Mouse (Mus musculus) right cerebral cortex, postnatal 36 days (tissue): ENCODE results near the gene Mroh2a.

Source experiments
- DNase-seq, 2 experiments: peaks; one replicate each; pipeline ENCODE4 v3.0.0; 2022; ENCODE audit warnings: low spot score in 2 of 2, mixed read lengths in 1 of 2

Mroh2a gene

GRCm38 (mm10) chr1:88291409-88292005 is 64.7 kb downstream of the Mroh2a start:
- no peak for DNase-seq

GRCm38 (mm10) chr1:88292057-88292456 is 65.3 kb downstream of the Mroh2a start:
- DNase-seq, result no peak

GRCm38 (mm10) chr1:88294650-88295049 is 67.9 kb downstream of the Mroh2a start:
- no peak for DNase-seq

GRCm38 (mm10) chr1:88296171-88296920 is 69.6 kb downstream of the Mroh2a start:
- no peak for DNase-seq

GRCm38 (mm10) chr1:88297480-88298258 is 70.9 kb downstream of the Mroh2a start:
- DNase-seq, result no peak

- DNase-seq, result no peak
These were observed 72.1 kb downstream of the Mroh2a start for GRCm38 (mm10) chr1:88298686-88299528.

- DNase-seq, result no peak
These were observed 72.8 kb downstream of the Mroh2a start for GRCm38 (mm10) chr1:88299529-88299945.

- DNase-seq, result no peak
These were observed 73.7 kb downstream of the Mroh2a start for GRCm38 (mm10) chr1:88300301-88301050.

GRCm38 (mm10) chr1:88301121-88302014 is 74.6 kb downstream of the Mroh2a start:
- DNase-seq, result no peak

GRCm38 (mm10) chr1:88302057-88302740 is 75.4 kb downstream of the Mroh2a start:
- no peak for DNase-seq

GRCm38 (mm10) chr1:88303762-88304161 is 77.0 kb downstream of the Mroh2a start:
- no peak for DNase-seq

- DNase-seq, result no peak
These were observed 77.6 kb downstream of the Mroh2a start for GRCm38 (mm10) chr1:88304261-88304985.

GRCm38 (mm10) chr1:88305018-88305795 is 78.4 kb downstream of the Mroh2a start:
- no peak for DNase-seq

- no peak for DNase-seq
These were observed 79.8 kb downstream of the Mroh2a start for GRCm38 (mm10) chr1:88306543-88306942.

GRCm38 (mm10) chr1:88307180-88307579 is 80.4 kb downstream of the Mroh2a start:
- no peak for DNase-seq

GRCm38 (mm10) chr1:88309020-88309419 is 82.2 kb downstream of the Mroh2a start:
- DNase-seq, result no peak

GRCm38 (mm10) chr1:88309905-88310304 is 83.1 kb downstream of the Mroh2a start:
- no peak for DNase-seq

GRCm38 (mm10) chr1:88310349-88310748 is 83.6 kb downstream of the Mroh2a start:
- no peak for DNase-seq
